Mouse (Mus musculus) hematopoietic stem cell, adult 5-6 weeks (primary cell): ENCODE data around the gene Gpank1. TPM values are rescaled to one million over a fixed set of nuclear protein-coding genes. Genes with fewer than 3 reads are reported as not detected.
"Not testable (repeated sequence)": the region's sequence is repeated elsewhere in the genome, so short reads cannot be mapped to it uniquely, and the experiment has no call there.

Source experiments
- ATAC-seq, 2 experiments: fragments of 125-278 bp in 1 of 2; replicated peaks in 1 of 2; 2 replicates each; pipeline ENCODE4 v1.8.0; 2016 to 2017; ENCODE audit warnings: inconsistent platforms in 2 of 2, mild to moderate bottlenecking in 2 of 2, moderate number of reproducible peaks in 2 of 2, low read depth in 1 of 2, moderate TSS enrichment in 1 of 2; ENCODE audit not compliant: low FRiP score in 2 of 2, poor library complexity in 2 of 2, severe bottlenecking in 2 of 2, insufficient read depth in 1 of 2, low TSS enrichment in 1 of 2
- total RNA-seq: library from RNA; stranded (forward); fragments of 172-1452, 232-1000 nt; gene quantifications from 2 replicates; pipeline ENCODE4 v1.2.3, GENCODE M21; 2017

Gene Gpank1
- total RNA-seq, 1 experiment from 2014 or later, result 31.2 TPM

DNA sequence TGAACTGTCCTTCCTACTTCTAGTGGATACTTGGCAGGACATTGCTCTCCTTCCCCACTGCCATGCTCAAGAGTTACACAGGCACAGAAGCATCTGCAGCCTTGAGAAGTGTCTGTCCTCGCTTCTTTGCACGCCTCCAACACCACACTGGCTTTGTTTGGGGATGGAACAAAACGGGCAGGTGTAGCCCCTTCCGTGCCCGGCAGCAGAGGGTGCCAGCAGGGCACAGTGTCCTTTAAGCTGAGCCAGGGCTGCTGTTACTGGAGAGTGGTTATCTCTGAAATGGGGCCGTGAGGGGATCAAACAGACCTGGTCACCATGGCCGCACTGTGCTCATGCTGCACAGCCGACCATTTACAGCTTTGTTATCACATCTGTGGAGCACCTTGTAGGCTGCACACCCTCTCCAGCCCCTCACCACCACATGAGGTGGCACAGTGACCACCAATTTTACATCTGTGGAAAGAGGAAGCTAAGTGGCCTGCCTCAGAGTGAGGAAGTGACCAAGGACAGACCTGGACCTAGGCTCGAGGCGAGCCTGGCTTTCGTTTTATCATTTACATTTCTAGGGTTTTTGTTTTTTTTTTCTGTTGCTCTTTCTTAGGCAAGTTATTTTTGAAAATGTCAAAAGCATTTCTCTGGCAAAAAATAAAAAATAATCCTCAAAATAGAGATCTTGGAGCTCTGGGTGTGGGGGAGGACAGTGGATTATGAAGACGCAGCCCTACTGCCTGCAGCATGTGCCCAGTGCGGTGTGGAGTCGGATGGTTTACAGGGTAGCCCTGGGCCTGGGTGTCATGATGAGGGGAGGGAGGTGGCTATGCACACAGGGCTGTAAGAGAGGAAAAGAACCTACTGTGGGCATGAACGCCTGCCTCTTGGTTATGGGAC is 26.5 kb upstream of the Gpank1 start:
- no peak for ATAC-seq

DNA sequence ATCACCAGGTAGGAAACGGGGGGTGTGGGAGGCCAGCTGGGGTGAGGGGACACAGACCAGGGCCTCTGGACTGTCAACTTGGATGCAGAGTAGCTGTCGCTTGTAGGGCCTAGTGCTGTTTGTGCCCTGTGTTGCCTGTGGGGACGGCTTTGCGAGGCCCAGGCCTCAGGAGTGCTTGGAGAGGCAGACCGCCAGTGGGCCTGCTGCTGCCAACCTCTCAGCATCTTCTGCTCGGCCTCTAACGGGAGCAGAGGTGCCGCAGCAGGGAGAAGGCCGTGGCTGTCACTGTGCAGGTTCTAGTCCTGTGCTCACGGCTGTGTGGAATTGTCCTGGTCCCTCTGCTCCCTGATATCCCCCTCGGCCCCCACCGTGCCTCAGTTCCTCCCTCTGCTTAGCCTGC is 24.7 kb upstream of the Gpank1 start:
- ATAC-seq, result no peak

DNA sequence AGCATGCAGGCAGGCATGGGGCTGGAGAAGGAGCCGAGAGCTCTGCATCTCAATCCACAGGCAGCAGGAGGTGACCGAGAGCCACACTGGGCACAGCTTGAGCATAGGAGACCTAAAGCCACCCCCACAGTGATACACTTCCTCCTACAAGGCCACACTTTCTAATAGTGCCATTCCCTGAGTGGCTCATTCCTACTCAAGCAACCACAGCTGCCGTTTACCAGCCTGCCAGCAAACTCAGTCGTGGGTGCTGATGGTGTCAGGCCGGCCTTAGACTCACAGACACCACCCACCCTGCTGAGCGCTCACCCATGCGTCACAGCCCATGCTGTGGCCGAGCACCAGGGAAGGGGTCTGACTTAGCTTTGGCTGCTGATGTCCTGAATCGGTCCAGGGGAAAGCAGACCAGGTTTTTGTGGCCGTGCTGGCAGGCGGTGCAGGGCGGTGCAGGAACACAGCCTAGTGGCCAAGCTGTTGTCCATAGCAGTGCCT is 24.0 kb upstream of the Gpank1 start:
- ATAC-seq, result no peak

DNA sequence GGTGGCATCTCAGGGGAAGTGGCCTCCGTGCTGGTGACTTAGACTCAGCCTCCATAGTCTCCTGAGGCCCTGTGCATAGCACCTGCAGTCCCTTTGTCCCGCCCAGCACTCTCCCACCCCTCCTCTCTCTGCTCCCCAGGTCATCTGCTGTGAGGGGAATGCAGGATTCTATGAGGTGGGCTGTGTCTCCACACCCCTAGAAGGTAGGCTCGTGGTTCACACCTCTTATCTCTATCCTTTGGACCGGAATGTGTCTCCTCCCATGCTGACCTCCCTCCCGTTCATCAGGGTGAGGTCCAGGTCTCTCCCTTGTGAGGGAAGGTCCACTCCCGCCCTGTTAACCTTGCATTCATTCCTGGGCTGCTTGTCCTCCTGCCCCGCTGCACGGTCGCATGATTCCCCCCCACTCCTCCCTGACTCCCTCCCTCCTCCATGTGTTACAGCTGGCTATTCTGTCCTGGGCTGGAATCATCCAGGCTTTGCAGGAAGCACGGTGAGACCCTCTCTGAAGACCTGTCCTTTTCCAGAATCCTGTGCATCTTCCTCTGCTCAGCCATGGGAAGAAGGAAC is 21.0 kb upstream of the Gpank1 start:
- no peak for ATAC-seq

DNA sequence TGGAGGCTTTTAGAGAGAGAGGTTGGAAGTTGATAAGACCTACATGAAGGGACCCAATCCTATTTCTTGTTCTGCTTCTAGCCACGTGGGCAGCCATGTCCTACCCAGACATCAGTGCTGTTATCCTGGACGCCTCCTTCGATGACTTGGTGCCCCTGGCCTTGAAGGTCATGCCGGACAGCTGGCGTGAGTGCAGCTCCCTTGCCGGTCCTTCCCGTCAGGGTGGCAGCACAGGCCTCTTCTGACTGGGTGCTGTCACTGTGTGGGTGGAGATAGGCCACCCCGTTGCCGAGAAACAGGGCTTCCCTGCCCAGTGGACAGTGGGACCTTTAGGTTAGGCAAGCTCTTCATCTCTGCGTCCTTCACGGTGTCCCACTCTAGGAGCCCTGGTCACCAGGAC is 20.1 kb upstream of the Gpank1 start:
- ATAC-seq, result no peak

DNA sequence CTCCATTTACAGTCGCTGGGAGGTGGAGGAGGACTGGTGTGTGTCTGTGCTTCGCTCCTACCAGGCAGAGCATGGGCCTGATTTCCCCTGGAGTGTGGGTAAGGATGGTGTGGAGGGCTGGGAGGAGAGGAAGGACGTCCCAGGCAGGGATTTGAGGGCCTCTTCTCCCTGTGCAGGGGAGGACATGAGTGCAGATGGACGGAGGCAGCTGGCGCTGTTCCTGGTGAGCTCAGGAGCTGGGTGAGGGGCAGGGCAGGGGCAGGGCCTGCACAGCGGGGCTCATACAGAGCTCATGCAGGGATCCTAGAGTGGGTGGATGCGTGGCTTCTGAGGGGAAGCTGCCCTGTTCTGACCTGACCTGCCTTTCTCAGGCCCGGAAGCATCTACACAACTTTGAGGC is 19.0 kb upstream of the Gpank1 start:
- no peak for ATAC-seq

DNA sequence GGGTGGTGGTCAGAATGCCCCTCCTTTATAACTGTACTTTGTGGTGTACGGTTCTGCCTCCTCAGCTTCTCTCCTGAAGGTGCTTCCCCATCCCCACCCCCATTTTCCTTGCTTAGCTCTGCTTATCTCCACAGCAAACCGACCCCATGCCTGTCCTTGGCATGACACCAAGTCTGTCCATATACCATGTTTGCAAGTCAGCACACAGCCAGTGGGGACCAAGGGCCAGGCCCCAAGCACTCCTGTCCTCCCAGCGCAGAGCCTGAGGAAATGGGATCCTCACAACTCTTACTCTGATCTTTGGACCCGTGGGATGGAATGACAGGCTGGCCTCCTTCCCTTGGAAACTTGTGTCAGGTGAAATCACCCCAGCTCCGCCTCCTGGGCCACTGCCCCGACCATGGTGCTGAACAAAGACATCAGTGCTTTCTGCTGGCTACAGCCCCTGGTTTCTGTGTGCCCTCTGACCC is 18.0 kb upstream of the Gpank1 start:
- no peak for ATAC-seq

DNA sequence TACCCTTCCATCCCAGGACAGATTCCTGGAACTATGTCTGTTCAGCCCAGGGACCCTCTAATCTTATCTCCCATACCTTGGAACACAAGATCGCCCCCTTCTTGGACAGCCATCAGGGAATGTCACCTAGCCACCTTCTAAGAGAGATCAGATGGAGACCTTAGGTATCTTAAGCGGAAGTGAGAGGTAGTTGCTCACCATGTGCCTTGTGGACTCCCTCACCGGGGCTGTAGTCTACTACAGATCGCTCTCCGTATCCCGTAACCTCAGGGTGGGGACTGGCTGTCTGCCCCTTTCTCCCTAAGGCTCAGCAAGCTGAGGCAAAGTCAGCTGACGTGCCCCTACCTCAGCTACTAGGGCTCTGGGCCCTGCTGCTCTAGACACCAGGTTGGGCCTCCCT is 17.2 kb upstream of the Gpank1 start:
- no peak for ATAC-seq

DNA sequence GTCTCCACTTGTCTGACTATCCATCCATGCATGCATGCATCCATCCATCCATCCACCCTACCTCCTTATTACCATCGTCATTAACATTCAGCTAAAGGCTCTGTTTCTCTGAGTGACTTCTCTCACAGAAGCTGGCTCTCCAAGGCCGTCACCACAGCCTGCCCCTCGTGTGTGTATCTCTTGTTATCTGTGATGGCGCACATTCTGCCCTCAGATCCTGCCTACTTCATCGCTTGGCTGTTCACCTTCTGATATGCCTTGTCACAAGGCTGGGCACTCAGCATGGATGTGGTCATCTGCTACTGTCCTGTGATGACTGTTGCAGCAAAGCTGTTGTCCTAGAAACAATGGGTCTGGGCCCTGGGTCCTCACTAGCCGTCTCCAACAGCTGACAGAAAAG is 16.5 kb upstream of the Gpank1 start:
- no peak; a peak in 1 of 4 replicates for ATAC-seq

DNA sequence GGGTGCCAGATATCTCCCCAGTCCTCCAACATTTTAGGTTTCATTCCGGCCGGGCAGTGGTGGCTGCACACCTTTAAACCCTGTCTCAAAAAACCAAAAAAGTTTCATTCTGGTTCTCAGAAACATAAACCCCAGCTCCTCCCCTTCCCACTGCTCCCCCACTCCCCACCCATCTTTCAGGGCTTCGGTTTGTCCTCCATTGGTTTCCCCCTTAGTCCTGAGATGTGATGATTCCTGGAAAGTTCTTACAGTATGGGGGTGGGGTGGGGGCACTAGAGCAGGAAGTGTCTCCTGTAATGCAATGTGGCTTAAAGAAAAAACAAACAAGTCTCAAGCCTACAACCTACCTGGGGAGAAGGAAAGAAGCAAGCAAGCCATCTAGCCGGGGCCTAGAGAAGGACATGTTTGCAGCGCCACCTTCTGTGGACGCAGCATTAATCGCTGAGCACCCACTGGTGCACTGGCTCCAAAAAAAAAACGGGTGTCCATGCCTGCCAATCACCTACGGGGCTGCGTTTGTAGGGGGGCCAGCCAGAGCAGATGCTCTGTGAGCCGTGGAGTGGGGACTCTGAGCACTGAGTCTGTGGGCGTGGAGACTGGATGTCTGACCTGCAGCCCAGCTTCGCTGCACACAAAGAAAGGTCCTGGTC is 15.4 kb upstream of the Gpank1 start:
- ATAC-seq, result no peak

DNA sequence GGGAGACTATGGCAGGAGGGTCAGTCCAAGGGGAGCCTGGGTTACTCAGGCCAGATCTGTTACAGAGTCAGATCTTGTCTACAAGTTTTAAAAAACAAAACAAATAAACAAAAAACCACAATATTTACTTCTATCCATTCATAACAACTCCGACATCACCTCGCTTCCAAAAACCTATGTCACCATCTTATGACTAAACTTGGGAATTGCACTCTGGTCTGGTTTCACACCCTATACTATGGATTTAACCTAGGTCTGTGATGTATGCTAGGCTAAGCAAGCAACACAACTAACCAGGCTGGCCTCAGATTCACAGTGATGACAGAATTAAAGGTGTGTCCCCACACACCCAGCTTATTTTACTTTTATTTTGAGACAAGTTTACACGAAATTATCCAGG is 14.7 kb upstream of the Gpank1 start:
- no peak for ATAC-seq

DNA sequence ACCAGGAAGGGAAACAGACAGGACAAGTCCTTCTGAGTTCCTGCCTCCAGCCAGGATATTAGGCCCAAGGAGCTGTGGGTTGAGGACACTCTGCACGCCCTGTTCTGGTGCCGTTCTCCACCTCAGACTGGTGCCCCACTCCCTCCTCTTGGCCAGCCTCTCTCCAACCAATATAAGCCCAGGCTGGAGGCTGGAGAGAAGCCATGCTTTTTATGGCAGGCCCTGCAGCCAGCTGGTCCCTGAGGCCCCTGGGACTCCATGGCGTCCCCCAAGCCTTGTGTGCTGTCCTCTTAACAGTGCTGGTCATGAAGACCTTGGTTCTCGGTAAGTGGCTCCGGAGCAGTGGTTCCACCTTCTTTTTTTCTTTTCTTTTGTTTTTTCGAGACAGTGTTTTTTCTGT is 13.2 kb upstream of the Gpank1 start, which contains the start of gene Ly6g5c:
Ly6g5c (plus strand) TSS at position 183 of the 400 bp plus-strand sequence.
- ATAC-seq, result no peak

DNA sequence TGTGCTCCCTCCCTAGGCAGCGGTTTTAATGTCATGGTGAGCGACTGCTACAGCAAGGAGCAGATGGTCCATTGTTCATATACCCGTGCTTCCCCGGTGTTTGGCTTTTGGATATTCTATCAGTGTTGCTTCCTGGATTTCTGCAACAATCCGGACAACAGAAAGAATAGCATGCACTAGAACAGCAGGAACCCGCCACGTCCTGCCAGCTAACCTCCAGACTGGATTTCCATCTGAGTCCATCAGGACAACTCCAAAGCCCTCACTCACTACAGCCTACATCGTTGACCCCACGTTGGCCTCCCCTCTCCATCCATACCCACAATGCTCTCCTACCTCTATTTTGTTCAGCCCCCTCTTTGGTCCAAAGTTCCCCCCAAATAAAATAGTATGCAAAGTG is 9.5 kb upstream of the Gpank1 start:
- ATAC-seq, result no peak

DNA sequence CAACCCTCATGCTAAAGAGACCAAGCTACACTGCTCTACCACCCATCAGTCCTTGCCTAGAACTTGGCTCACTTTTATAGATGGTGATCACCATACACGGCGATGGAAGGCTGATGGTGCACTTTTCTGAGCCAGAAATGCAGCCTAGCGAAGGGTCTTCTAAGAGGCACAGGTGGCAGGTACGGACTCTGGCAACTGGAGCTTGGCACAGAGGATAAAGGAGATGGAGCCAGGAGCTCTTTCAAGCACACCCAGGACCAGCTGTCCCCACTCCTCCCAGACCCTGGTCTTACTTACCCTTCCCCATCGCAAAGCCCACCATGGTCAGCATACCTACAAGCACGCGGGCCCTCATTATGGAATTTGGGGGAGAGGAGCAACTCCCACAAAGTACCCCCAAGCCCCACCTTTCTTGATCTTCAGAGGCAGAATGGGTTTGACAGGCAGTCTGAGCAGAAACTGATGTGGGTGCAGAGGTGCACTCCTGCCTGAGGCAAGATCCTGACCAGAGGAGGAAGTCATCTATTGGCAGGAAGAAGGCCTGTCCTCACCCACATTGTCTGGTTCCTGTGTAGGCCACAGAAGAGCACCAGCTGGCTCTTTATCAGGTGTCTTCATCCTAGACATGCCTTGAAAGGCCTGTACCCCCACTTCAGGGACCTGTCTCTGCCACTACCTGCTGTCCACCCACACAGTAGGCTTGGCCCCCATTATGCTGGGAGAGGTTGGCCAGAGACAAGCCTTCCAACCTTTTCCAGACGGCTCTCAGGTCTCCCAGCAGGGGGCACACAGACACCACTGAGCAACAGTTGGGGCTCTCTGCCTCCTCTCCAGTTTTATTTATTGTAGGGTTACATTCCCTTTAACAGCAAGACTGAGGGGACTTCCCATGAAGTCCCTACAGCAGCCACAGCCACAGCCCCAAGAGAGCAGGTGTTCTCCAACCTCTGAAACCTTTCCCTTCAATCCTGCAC is 5.9 kb upstream of the Gpank1 start, which contains the start of gene Ly6g5b:
Ly6g5b (minus strand) TSS at position 383 of the 974 bp plus-strand sequence.
- ATAC-seq, result peak; percentile 48 to 72

DNA sequence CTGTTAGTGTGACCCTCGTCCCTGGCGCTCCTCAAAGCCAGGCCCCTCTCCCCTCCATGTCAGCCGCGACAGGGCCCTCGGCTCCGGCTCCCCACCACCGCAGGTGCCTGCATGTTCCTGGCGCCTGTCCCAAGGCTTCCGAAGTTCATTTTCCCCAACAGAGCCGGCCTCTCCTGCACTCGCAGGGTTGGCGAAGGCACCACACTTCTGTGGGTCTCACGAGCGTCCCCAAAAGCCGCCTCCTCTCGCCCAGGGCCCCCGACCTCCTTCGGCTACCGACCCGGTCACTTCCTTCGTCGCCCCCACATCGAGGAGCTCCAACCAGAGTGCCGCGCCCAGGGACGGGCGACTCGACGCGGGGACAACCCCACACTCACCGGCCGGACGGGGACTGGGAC is 511 bp upstream of the Gpank1 start:
- no peak; a peak in 1 of 4 replicates for ATAC-seq

DNA sequence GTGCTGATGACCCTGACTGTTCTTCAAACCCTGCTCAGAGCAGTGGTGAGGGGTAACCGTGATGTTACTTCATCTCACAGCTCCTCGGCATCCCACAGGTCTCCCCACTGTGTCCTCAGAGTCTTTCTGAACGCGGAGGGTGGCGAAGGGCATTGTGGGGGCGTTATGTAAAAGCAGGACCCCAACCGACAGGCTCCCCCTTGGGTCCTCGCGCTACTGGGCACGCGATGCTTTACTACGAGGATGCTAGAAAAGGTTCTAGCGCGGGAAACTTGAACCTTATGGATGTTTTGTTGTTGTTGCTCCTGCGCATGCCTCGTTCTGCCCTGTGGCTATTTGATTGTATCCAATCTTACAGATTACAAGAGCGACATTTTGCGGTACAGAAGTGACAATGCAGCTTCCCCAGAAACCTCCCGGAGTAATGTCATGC is 632 bp downstream of the Gpank1 start, which contains the start of gene Csnk2b:
Csnk2b (minus strand) TSS at position 183 of the 433 bp plus-strand sequence.
- ATAC-seq, result peak in 1 of 2 experiments; percentile 11; a peak in 1 of 4 replicates

DNA sequence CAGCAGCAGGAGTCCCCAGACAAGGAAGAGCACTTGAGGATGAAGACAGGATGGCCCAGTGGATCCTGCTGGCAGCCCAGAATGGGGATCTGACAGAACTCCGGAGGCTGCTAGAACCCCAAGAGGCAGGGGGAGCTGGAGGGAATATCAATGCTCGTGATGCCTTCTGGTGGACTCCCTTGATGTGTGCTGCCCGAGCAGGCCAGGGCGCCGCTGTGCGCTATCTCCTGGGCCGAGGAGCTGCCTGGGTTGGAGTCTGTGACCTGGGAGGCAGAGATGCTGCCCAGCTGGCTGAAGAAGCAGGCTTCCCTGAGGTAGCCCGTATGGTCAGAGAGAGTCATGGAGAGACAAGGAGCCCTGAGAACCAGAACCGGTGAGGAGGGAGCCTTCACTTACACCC is 2.0 kb downstream of the Gpank1 start:
- ATAC-seq, result not testable (repeated sequence)
